Mouse (Mus musculus) hindbrain, postnatal 0 days (tissue): ENCODE results near the gene Olfr1173. TPM values are rescaled to one million over a fixed set of nuclear protein-coding genes. Genes with fewer than 3 reads are reported as not detected.

Source experiments
- ATAC-seq: fragments of 200-750 bp; cut with Nextera tagmentation; 2 replicates; pipeline ENCODE4 v1.8.0; 2017; ENCODE audit warnings: mild to moderate bottlenecking, moderate TSS enrichment, moderate library complexity
- DNase-seq: peaks from one replicate; pipeline ENCODE4 v3.0.0-alpha.2; 2015; ENCODE audit warnings: low spot score
- H3K27ac ChIP-seq: fragments of 300-500 bp; sonication (generic); 2 replicates; pipeline ENCODE4 v1.5.1; 2014; ENCODE audit warnings: mild to moderate bottlenecking
- H3K27me3 ChIP-seq: fragments of 300-500 bp; sonication (generic); 2 replicates; pipeline ENCODE4 v1.6.1; 2014; ENCODE audit warnings: low read length, mixed read lengths; ENCODE audit not compliant: insufficient read depth
- H3K36me3 ChIP-seq: fragments of 300-500 bp; sonication (generic); 2 replicates; pipeline ENCODE4 v1.6.1; 2014; ENCODE audit warnings: low read length, mixed read lengths; ENCODE audit not compliant: insufficient read depth
- H3K4me1 ChIP-seq: fragments of 300-500 bp; sonication (generic); 2 replicates; pipeline ENCODE4 v1.6.1; 2014; ENCODE audit warnings: antibody characterized with exemption, low read length, mixed read lengths; ENCODE audit not compliant: insufficient read depth
- H3K4me2 ChIP-seq: fragments of 300-500 bp; sonication (generic); 2 replicates; pipeline ENCODE4 v1.6.1; 2014; ENCODE audit warnings: low read depth, mild to moderate bottlenecking, low read length, moderate library complexity, mixed read lengths
- H3K4me3 ChIP-seq: fragments of 300-500 bp; sonication (generic); 2 replicates; pipeline ENCODE4 v1.5.1; 2014; ENCODE audit warnings: low read length
- H3K9ac ChIP-seq: fragments of 300-500 bp; sonication (generic); replicated peaks from 2 replicates; pipeline ENCODE4 v1.6.1; 2014; ENCODE audit warnings: mild to moderate bottlenecking, low read length, moderate library complexity, mixed read lengths
- H3K9me3 ChIP-seq: fragments of 300-500 bp; sonication (generic); 2 replicates; pipeline ENCODE4 v1.6.1; 2016; ENCODE audit warnings: low read length, mixed read lengths
- CTCF ChIP-seq: IDR thresholded peaks from 2 replicates; pipeline ENCODE4 v1.5.1; 2016; ENCODE audit warnings: antibody characterized with exemption, control low read depth, low read depth
- WGBS: fragments of 180-500 bp; shearing (Covaris S2); extraction: QIAGEN DNeasy Blood & Tissue Kit; methylation state at CpG from one replicate; pipeline ENCODE4 v1.1.7; 2014; 5-methylcytosine and 5-hydroxymethylcytosine counted together
- polyA plus RNA-seq: library from polyadenylated mRNA; unstranded; fragments of >200 nt; fragmentation: Nextera tagmentation; extraction: Ambion mirVana; gene quantifications from 2 replicates; pipeline ENCODE4 v1.2.1, GENCODE M21; 2015
- total RNA-seq: library from RNA; depleted of rRNA; stranded (reverse); fragments of >200 nt; gene quantifications from 2 replicates; pipeline ENCODE4 v1.2.3, GENCODE M21; 2014; rRNA removed

Olfr1173 gene
- not detected in 2 replicates for total RNA-seq
- not detected in 2 replicates for polyA plus RNA-seq

DNA sequence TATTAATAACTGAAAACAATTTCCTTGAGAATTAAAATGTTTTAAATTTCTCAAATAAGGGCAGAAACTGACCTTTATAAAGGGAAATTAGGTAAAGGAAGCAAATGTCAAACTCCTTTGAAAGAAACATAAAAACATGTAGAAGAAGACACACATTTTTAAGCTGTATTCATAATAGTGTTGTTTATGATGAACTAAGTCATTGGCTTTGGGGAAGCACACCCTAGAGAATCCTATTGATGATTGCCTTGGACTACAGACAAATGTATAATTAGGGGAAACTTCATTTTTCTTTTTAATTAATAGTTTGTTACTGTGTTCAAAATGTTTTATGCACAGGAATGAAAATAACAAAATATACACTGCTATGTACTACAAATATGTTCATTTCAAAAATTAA is at the start of gene Olfr1173:
TSS of gene Olfr1173 (minus strand) at position 101 of the 400 bp plus-strand sequence.
- no peaks in the 10 kb centered on the region for H3K4me1 ChIP-seq
- no peaks in the 10 kb centered on the region for H3K27me3 ChIP-seq
- ATAC-seq: no peak
- H3K9ac ChIP-seq: no peak within 1 kb of the TSS
- H3K9me3 ChIP-seq: no peaks in the 10 kb centered on the region
- no peak for DNase-seq
- H3K4me2 ChIP-seq: no peak within 1 kb of the TSS
- no peak within 1 kb of the TSS for H3K4me3 ChIP-seq
- no peaks in the 10 kb centered on the region for H3K36me3 ChIP-seq
- H3K27ac ChIP-seq: no peak within 1 kb of the TSS
- no peak for TF ChIP-seq CTCF

DNA sequence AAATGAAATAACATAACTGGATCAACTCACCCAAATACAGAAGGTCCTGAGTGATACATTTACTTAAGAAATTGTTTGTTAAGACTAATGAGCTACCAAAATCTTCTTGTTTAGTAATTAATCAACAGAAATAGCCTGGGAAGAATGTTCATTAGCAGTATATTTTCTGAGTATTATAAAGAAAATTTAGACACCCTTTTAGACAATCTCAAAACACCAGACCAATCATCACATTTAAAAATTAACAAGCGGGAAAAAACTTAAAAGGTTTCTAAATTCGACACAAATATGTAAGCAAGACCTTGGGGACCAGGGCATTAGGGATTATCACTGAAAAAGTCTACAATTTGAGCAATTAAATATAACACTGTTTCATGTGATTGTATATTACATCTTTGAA is 47.4 kb upstream of the Olfr1173 start, which contains the start of gene Olfr1175-ps:
TSS of gene Olfr1175-ps (minus strand) at position 101 of the 400 bp plus-strand sequence.
- H3K9ac ChIP-seq: no peak within 1 kb of the TSS
- no peaks in the 10 kb centered on the region for H3K4me1 ChIP-seq
- no peak within 1 kb of the TSS for H3K27ac ChIP-seq
- no peak for TF ChIP-seq CTCF
- 92% methylated on average over 2 of the region's 2 CpGs for WGBS
- no peaks in the 10 kb centered on the region for H3K9me3 ChIP-seq
- no peak within 1 kb of the TSS for H3K4me3 ChIP-seq
- no peaks in the 10 kb centered on the region for H3K36me3 ChIP-seq
- no peak for DNase-seq
- no peak within 1 kb of the TSS for H3K4me2 ChIP-seq
- ATAC-seq: no peak
- no peaks in the 10 kb centered on the region for H3K27me3 ChIP-seq

DNA sequence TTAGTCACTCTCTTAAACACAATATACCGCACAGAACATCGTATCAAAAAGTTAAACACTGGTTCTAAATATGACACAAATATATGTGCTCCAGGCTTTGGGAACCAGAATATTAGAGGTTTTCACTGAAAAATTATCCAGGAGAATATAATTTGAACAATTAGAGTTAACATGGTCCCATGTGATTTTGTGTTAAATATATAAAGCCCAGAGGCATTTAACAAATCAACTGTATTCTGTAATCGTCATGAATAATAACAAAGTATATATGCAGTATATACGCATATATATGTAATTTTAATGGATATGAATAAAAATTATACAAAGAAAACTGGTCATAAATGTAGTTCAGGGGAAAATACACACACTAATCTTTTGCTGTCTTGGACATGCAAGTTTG is 35.4 kb upstream of the Olfr1173 start, which contains the start of gene Olfr1174-ps:
TSS of gene Olfr1174-ps (minus strand) at position 101 of the 400 bp plus-strand sequence.
- H3K4me1 ChIP-seq: no peaks in the 10 kb centered on the region
- no peak within 1 kb of the TSS for H3K9ac ChIP-seq
- ATAC-seq (no peak), DNase-seq (no peak)
- H3K27me3 ChIP-seq: no peaks in the 10 kb centered on the region
- H3K36me3 ChIP-seq: no peaks in the 10 kb centered on the region
- no peak within 1 kb of the TSS for H3K4me3 ChIP-seq
- no peak within 1 kb of the TSS for H3K27ac ChIP-seq
- WGBS: 90% methylated on average over 4 of the region's 4 CpGs
- H3K9me3 ChIP-seq: no peaks in the 10 kb centered on the region
- no peak for TF ChIP-seq CTCF
- H3K4me2 ChIP-seq: no peak within 1 kb of the TSS

DNA sequence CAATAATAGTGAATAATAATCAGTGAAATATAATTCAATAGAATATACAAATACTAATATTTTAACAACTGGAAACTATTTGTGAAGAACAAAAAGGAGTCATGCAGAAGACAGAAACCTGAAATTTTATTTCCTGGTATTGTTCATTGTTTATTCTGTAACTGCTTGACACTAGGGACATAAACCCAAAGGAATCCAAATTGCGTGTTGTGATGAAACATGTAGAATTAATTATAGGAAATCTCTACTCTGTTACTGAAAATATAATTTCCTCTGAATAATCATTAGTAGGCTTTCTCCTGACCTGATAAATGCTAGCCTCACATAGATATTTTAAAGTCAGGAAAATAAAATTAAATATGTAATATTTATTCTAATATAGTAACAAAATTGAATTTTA is 51.4 kb downstream of the Olfr1173 start, which contains the start of gene Olfr1170:
TSS of gene Olfr1170 (minus strand) at position 101 of the 400 bp plus-strand sequence.
- WGBS: 81% methylated on average over 1 of the region's 1 CpGs
- TF ChIP-seq CTCF: no peak
- ATAC-seq: no peak
- H3K27me3 ChIP-seq: no peaks in the 10 kb centered on the region
- no peak within 1 kb of the TSS for H3K4me3 ChIP-seq
- no peaks in the 10 kb centered on the region for H3K9me3 ChIP-seq
- H3K27ac ChIP-seq: no peak within 1 kb of the TSS
- no peak within 1 kb of the TSS for H3K9ac ChIP-seq
- H3K36me3 ChIP-seq: no peaks in the 10 kb centered on the region
- DNase-seq: no peak
- no peak within 1 kb of the TSS for H3K4me2 ChIP-seq
- no peaks in the 10 kb centered on the region for H3K4me1 ChIP-seq

Other genes with a start within 250 kb of the Olfr1173 start
- not detected in 2 replicates for gene Olfr73, start 242.2 kb downstream of the Olfr1173 start, total RNA-seq
- gene Olfr73, start 242.2 kb downstream of the Olfr1173 start, polyA plus RNA-seq: not detected in 2 replicates
- not detected in 2 replicates for gene Olfr1162, start 228.7 kb downstream of the Olfr1173 start, total RNA-seq
- gene Olfr1162, start 228.7 kb downstream of the Olfr1173 start, polyA plus RNA-seq: not detected in 2 replicates
- gene Olfr1163, start 208.0 kb downstream of the Olfr1173 start, total RNA-seq: not detected in 2 replicates
- gene Olfr1163, start 208.0 kb downstream of the Olfr1173 start, polyA plus RNA-seq: not detected in 2 replicates
- not detected in 2 replicates for gene Olfr1164, start 185.9 kb downstream of the Olfr1173 start, total RNA-seq
- gene Olfr1164, start 185.9 kb downstream of the Olfr1173 start, polyA plus RNA-seq: not detected in 2 replicates
- gene Olfr1166, start 151.6 kb downstream of the Olfr1173 start, total RNA-seq: not detected in 2 replicates
- not detected in 2 replicates for gene Olfr1166, start 151.6 kb downstream of the Olfr1173 start, polyA plus RNA-seq
- not detected in 2 replicates for gene Olfr1167, start 124.7 kb downstream of the Olfr1173 start, total RNA-seq
- gene Olfr1167, start 124.7 kb downstream of the Olfr1173 start, polyA plus RNA-seq: not detected in 2 replicates
- not detected in 2 replicates for gene Olfr1168, start 98.0 kb downstream of the Olfr1173 start, total RNA-seq
- gene Olfr1168, start 98.0 kb downstream of the Olfr1173 start, polyA plus RNA-seq: not detected in 2 replicates
- not detected in 2 replicates for gene Olfr1170, start 51.5 kb downstream of the Olfr1173 start, total RNA-seq
- not detected in 2 replicates for gene Olfr1170, start 51.5 kb downstream of the Olfr1173 start, polyA plus RNA-seq
- gene Olfr1174-ps, start 35.3 kb upstream of the Olfr1173 start, total RNA-seq: not detected in 2 replicates
- not detected in 2 replicates for gene Olfr1174-ps, start 35.3 kb upstream of the Olfr1173 start, polyA plus RNA-seq
- not detected in 2 replicates for gene Olfr1175-ps, start 47.3 kb upstream of the Olfr1173 start, total RNA-seq
- not detected in 2 replicates for gene Olfr1175-ps, start 47.3 kb upstream of the Olfr1173 start, polyA plus RNA-seq
- gene Olfr1176, start 56.8 kb upstream of the Olfr1173 start, total RNA-seq: not detected in 2 replicates
- gene Olfr1176, start 56.8 kb upstream of the Olfr1173 start, polyA plus RNA-seq: not detected in 2 replicates
- gene Olfr1177-ps, start 66.6 kb upstream of the Olfr1173 start, total RNA-seq: not detected in 2 replicates
- gene Olfr1177-ps, start 66.6 kb upstream of the Olfr1173 start, polyA plus RNA-seq: not detected in 2 replicates
- gene Olfr1178, start 107.2 kb upstream of the Olfr1173 start, total RNA-seq: not detected in 2 replicates
- not detected in 2 replicates for gene Olfr1178, start 107.2 kb upstream of the Olfr1173 start, polyA plus RNA-seq
- gene Olfr1179, start 126.6 kb upstream of the Olfr1173 start, total RNA-seq: not detected in 2 replicates
- gene Olfr1179, start 126.6 kb upstream of the Olfr1173 start, polyA plus RNA-seq: not detected in 2 replicates
- gene Olfr1180, start 139.3 kb upstream of the Olfr1173 start, total RNA-seq: not detected in 2 replicates
- not detected in 2 replicates for gene Olfr1180, start 139.3 kb upstream of the Olfr1173 start, polyA plus RNA-seq
- gene Olfr1181, start 146.3 kb upstream of the Olfr1173 start, total RNA-seq: not detected in 2 replicates
- not detected in 2 replicates for gene Olfr1181, start 146.3 kb upstream of the Olfr1173 start, polyA plus RNA-seq
- not detected in 2 replicates for gene Gm13757, start 169.3 kb upstream of the Olfr1173 start, total RNA-seq
- gene Gm13757, start 169.3 kb upstream of the Olfr1173 start, polyA plus RNA-seq: not detected in 2 replicates
- gene Olfr1183, start 175.0 kb upstream of the Olfr1173 start, total RNA-seq: not detected in 2 replicates
- not detected in 2 replicates for gene Olfr1183, start 175.0 kb upstream of the Olfr1173 start, polyA plus RNA-seq
- not detected in 2 replicates for gene Olfr1184, start 203.7 kb upstream of the Olfr1173 start, total RNA-seq
- not detected in 2 replicates for gene Olfr1184, start 203.7 kb upstream of the Olfr1173 start, polyA plus RNA-seq
- not detected in 2 replicates for gene Olfr1185-ps1, start 213.4 kb upstream of the Olfr1173 start, total RNA-seq
- gene Olfr1185-ps1, start 213.4 kb upstream of the Olfr1173 start, polyA plus RNA-seq: not detected in 2 replicates
- not detected in 2 replicates for gene Olfr1186, start 238.7 kb upstream of the Olfr1173 start, total RNA-seq
- gene Olfr1186, start 238.7 kb upstream of the Olfr1173 start, polyA plus RNA-seq: not detected in 2 replicates